Mouse (Mus musculus) forebrain, postnatal 0 days (tissue): ENCODE measurements at regions not wholly inside any gene's neighbourhood (a gene's known extent, or its start where the extent isn't known, plus 50 kb on each side); places are given as distances from the start of the nearest gene placed in this dataset.

Experiments used
- ATAC-seq: fragments of 200-750 bp; cut with Nextera tagmentation; 2 replicates; pipeline ENCODE4 v1.8.0; 2017; ENCODE audit warnings: mild to moderate bottlenecking, moderate library complexity
- DNase-seq: peaks from one replicate; pipeline ENCODE4 v3.0.0-alpha.2; 2015
- H3K27ac ChIP-seq: fragments of 300-500 bp; sonication (generic); 2 replicates; pipeline ENCODE4 v1.5.1; 2014; ENCODE audit warnings: low read depth, mild to moderate bottlenecking, antibody characterized with exemption, low read length, moderate library complexity, mixed read lengths
- H3K27me3 ChIP-seq: fragments of 300-500 bp; sonication (generic); 2 replicates; pipeline ENCODE4 v1.6.1; 2014; ENCODE audit warnings: mild to moderate bottlenecking, low read length, mixed read lengths; ENCODE audit not compliant: insufficient read depth
- H3K36me3 ChIP-seq: fragments of 300-500 bp; sonication (generic); 2 replicates; pipeline ENCODE4 v1.6.1; 2014; ENCODE audit warnings: mild to moderate bottlenecking, moderate library complexity; ENCODE audit not compliant: insufficient read depth
- H3K4me1 ChIP-seq: fragments of 300-500 bp; sonication (generic); 2 replicates; pipeline ENCODE4 v1.6.1; 2014; ENCODE audit warnings: antibody characterized with exemption; ENCODE audit not compliant: insufficient read depth
- H3K4me2 ChIP-seq: fragments of 300-500 bp; sonication (generic); 2 replicates; pipeline ENCODE4 v1.6.1; 2014; ENCODE audit warnings: low read depth, mild to moderate bottlenecking, moderate library complexity
- H3K4me3 ChIP-seq: fragments of 300-500 bp; sonication (generic); 2 replicates; pipeline ENCODE4 v1.5.1; 2014; ENCODE audit warnings: low read depth, low read length, mixed read lengths
- H3K9ac ChIP-seq: fragments of 300-500 bp; sonication (generic); 2 replicates; pipeline ENCODE4 v1.6.1; 2014; ENCODE audit warnings: mild to moderate bottlenecking
- H3K9me3 ChIP-seq: fragments of 300-500 bp; sonication (generic); 2 replicates; pipeline ENCODE4 v1.6.1; 2016; ENCODE audit warnings: low read length
- CTCF ChIP-seq: sonication (generic); IDR thresholded peaks from 2 replicates; pipeline ENCODE4 v1.5.1; 2016; ENCODE audit warnings: antibody characterized with exemption, control low read depth, low read depth
- WGBS: fragments of 180-500 bp; shearing (Covaris S2); extraction: QIAGEN DNeasy Blood & Tissue Kit; methylation state at CpG from one replicate; pipeline ENCODE4 v1.1.7; 2014; 5-methylcytosine and 5-hydroxymethylcytosine counted together

- 55% methylated on average over 6 of the region's 6 CpGs for WGBS
- Histone ChIP-seq H3K9ac (no peak overlapping the region), H3K27ac (no peak overlapping the region), H3K9me3 (no peaks in the 10 kb centered on the region), H3K4me2 (no peak overlapping the region), H3K4me3 (no peak overlapping the region), H3K4me1 (peaks cover 5% of the 10 kb centered on the region; the same call in 1 of the 2 replicates), H3K27me3 (no peaks in the 10 kb centered on the region), H3K36me3 (no peaks in the 10 kb centered on the region)
- no peak for ATAC-seq
- no peak for TF ChIP-seq CTCF
- DNase-seq, result no peak
Observed at GRCm38 (mm10) chr5:111506821-111507220, 89.7 kb downstream of the Mn1 start.

DNA sequence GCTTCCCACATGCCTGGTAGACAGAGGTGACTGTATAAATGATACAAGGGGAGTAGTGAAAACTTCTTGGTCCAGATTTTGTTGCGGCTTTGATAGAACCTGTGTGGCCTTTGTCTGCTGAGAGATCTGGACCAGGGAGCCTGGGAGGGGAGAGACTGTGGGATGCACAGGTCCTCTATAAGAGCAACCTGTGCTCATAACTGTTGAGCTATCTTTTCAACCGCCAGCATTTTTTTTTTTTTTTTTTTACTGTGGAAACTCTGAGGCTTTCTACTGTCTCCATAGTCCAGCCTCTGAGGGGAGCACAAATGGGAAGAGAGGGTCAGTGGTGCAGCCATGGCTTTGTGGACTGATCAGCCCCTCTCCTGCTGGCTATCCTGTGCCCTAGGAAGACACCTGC lies 90.2 kb downstream of the Mn1 start:
- DNase-seq, result no peak
- no peak for ATAC-seq
- TF ChIP-seq CTCF, result no peak
- no peak overlapping the region for H3K9ac ChIP-seq
- no peak overlapping the region for H3K4me2 ChIP-seq
- 94% methylated on average over 2 of the region's 2 CpGs for WGBS
- H3K27me3 ChIP-seq, result no peaks in the 10 kb centered on the region
- no peak overlapping the region for H3K27ac ChIP-seq
- no peaks in the 10 kb centered on the region for H3K9me3 ChIP-seq
- H3K36me3 ChIP-seq, result no peaks in the 10 kb centered on the region
- H3K4me1 ChIP-seq, result peaks cover 5% of the 10 kb centered on the region; the same call in 1 of the 2 replicates
- no peak overlapping the region for H3K4me3 ChIP-seq

DNA sequence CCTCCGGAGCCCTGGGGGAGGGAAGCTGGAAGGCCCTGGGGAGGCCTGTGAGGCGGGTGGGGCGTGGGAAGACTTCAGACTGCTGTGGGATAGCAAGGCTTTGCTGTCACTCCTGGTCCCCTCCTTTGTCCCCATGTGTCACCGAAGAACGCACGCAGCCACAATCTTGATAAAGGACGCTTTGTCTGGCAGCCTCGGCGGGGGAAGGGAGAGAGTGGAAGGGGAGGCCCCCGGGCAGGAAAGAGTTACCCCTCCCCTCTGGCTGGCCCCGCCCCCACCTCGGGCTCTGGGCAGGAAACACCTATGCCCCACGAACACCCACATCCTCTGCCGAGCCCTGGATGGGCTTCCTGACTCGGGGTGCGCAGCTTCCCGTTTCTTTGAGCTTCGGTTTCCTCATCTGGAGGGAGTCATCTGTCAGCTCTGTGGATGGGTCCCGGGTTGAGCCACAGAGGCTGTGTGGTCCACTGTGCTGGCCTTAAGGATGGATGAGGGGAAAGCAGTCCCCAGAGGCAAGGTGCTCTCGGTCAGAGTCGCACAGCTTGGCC lies 91.9 kb downstream of the Mn1 start:
- Histone ChIP-seq H3K9me3 (no peaks in the 10 kb centered on the region), H3K4me2 (peak overlapping the region; percentile 31), H3K27ac (no peak overlapping the region), H3K9ac (no peak overlapping the region), H3K36me3 (no peaks in the 10 kb centered on the region), H3K4me3 (no peak overlapping the region), H3K4me1 (peaks cover 11% of the 10 kb centered on the region; the same call in 1 of the 2 replicates), H3K27me3 (no peaks in the 10 kb centered on the region)
- ATAC-seq (peak; percentile 32; the same call in 1 of the 2 replicates), DNase-seq (peak; percentile 48)
- TF ChIP-seq CTCF, result no peak
- 7% methylated on average over 20 of the region's 21 CpGs for WGBS

DNA sequence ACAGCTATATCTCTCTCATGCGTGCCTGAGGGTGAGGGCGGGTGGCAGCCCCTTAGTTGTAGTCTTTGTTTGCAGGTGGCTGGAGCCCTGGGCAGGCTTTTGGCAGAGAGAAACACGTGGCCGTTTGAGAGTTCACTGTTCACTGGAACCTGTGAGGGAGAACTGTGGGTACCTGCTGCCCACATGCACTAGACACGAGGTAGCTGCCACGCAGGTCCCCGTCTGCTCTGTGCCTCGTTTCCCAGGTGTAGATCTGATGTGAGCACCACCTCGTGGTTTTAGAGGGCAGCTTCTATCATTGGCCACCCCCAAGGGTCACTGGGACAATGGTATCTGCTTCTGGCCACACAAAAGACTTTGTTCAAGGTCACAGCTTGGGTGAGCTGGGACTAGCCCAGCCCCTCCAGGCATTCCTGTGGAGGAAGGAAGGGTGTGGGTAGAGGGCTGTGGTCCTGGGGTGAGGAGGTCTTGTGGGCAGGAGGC lies 92.5 kb downstream of the Mn1 start:
- ATAC-seq (peak; percentile 14; the same call in 1 of the 2 replicates), DNase-seq (no peak)
- Histone ChIP-seq H3K4me2 (no peak overlapping the region), H3K9ac (no peak overlapping the region), H3K27me3 (no peaks in the 10 kb centered on the region), H3K27ac (no peak overlapping the region), H3K4me3 (no peak overlapping the region), H3K36me3 (no peaks in the 10 kb centered on the region), H3K9me3 (no peaks in the 10 kb centered on the region), H3K4me1 (peaks cover 15% of the 10 kb centered on the region; the same call in 1 of the 2 replicates)
- TF ChIP-seq CTCF, result 0 out of 2 replicates have a peak, but pooled peaks have one; percentile 15
- WGBS, result 8% methylated on average over 9 of the region's 9 CpGs

DNA sequence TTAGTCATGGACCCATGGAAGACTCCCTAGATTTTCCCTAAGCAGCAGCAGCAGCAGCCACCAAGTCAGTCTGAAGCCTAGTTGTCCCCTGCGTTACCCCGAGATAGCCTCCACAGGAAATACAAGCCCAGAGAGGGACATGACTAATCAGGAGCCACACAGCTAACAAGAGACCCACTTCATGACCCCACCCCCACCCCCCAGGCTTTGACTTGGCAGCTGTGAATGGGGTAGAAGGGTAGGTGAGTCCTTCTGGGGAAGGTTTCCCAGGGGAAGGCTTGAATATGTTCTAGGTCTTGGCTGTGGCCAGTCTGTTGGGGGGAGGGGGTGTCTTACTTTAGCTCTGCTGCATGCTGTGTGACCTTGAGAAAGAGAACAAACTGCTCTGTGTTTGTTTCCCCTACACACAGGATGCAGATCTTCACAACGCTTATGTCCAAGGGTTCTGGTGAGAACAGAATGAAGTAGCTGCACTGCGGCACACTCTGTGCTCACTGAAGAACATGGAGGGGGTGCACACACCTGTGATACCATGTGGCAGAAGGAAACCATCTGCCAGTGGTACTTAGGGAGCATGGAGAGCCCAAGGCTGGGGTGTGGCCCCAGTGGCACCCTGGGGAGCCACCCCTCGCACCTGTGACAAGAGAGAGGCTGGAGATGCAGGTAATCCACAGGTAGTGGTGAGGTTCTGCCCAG lies 93.2 kb downstream of the Mn1 start:
- Histone ChIP-seq H3K4me1 (peaks cover 15% of the 10 kb centered on the region; the same call in 1 of the 2 replicates), H3K4me2 (no peak overlapping the region), H3K9me3 (no peaks in the 10 kb centered on the region), H3K9ac (no peak overlapping the region), H3K27ac (no peak overlapping the region), H3K27me3 (no peaks in the 10 kb centered on the region), H3K4me3 (no peak overlapping the region), H3K36me3 (no peaks in the 10 kb centered on the region)
- no peak for DNase-seq
- TF ChIP-seq CTCF, result no peak
- no peak for ATAC-seq
- WGBS, result 65% methylated on average over 5 of the region's 5 CpGs

DNA sequence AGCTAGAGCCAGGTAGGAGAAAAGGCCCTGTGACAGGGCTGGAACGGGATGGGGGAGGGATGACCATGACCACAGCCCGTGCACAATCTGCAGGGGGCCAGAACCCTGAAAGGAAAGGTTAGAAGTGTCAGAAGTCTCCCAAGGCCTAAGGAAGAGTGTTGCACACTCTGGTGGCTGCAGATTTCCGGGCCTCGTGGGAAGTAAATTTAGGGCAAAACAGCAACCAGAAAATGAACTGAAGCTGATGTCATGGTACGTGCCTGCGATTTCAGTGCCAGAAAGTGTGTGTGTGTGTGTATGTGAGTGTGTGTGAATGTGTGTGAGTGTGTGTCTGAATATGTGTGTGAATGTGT lies 93.7 kb downstream of the Mn1 start:
- no peak for TF ChIP-seq CTCF
- H3K4me1 ChIP-seq, result peaks cover 15% of the 10 kb centered on the region; the same call in 1 of the 2 replicates
- no peak overlapping the region for H3K4me2 ChIP-seq
- H3K9me3 ChIP-seq, result no peaks in the 10 kb centered on the region
- H3K9ac ChIP-seq, result no peak overlapping the region
- H3K27me3 ChIP-seq, result no peaks in the 10 kb centered on the region
- WGBS, result 50% methylated on average over 6 of the region's 6 CpGs
- no peak overlapping the region for H3K27ac ChIP-seq
- ATAC-seq, result no peak
- no peak overlapping the region for H3K4me3 ChIP-seq
- DNase-seq, result no peak
- H3K36me3 ChIP-seq, result no peaks in the 10 kb centered on the region

DNA sequence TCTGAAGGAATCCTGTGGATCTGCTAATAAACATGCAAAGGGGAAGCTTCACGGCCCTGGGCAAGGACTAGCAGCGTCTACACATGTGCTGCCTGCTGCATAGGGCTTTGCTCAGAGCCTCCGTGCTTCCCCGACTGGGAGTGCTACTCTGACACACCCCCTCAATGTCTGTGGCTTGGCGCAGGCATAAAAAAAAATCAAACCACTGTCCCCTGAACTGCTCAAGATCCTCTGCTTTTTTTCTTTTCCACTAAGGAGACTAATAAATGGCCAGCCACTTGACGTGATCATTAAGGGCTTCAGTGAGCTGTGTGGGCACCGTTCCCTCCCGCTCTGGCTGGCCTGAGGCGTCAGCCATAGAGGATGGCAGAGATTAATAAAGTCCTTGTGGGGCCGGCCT lies 94.8 kb downstream of the Mn1 start:
- 10% methylated on average over 10 of the region's 10 CpGs for WGBS
- no peak overlapping the region for H3K4me2 ChIP-seq
- no peak overlapping the region for H3K27ac ChIP-seq
- peaks cover 15% of the 10 kb centered on the region; the same call in 1 of the 2 replicates for H3K4me1 ChIP-seq
- H3K9ac ChIP-seq, result no peak overlapping the region
- no peaks in the 10 kb centered on the region for H3K9me3 ChIP-seq
- no peak for TF ChIP-seq CTCF
- DNase-seq (no peak), ATAC-seq (no peak)
- H3K4me3 ChIP-seq, result no peak overlapping the region
- H3K27me3 ChIP-seq, result no peaks in the 10 kb centered on the region
- no peaks in the 10 kb centered on the region for H3K36me3 ChIP-seq
